Mouse (Mus musculus) ES-E14 (cell line): Measurements from ENCODE around the gene Crygs. TPM values are rescaled to one million over a fixed set of nuclear protein-coding genes. Genes with fewer than 3 reads are reported as not detected.

Source experiments
- DNase-seq: peaks from one replicate; pipeline ENCODE4 v3.0.0-alpha.2; 2013; ENCODE audit warnings: low read depth, low spot score
- H3K27ac ChIP-seq: 2 replicates; pipeline ENCODE4 v1.5.1; 2012; ENCODE audit warnings: low read depth, mild to moderate bottlenecking, low read length, moderate library complexity, mixed read lengths; ENCODE audit not compliant: poor library complexity, insufficient read depth, severe bottlenecking
- H3K36me3 ChIP-seq: 2 replicates; pipeline ENCODE4 v1.6.1; 2012; ENCODE audit warnings: mild to moderate bottlenecking, low read length, moderate library complexity, mixed read lengths; ENCODE audit not compliant: control insufficient read depth, poor library complexity, insufficient read depth, severe bottlenecking
- H3K4me1 ChIP-seq, 2 experiments: fragments of 150-350 bp in 1 of 2; sonication (generic) in 1 of 2; 2 replicates each; pipeline ENCODE4 v1.6.1; 2012; ENCODE audit warnings: low read length in 2 of 2, mild to moderate bottlenecking in 1 of 2, mixed read lengths in 1 of 2; ENCODE audit not compliant: control insufficient read depth in 2 of 2, insufficient read depth in 2 of 2, poor library complexity in 1 of 2
- H3K4me3 ChIP-seq, 2 experiments: fragments of 150-350 bp in 1 of 2; sonication (generic) in 1 of 2; 2 replicates each; pipeline ENCODE4 v1.5.1; 2012; ENCODE audit warnings: low read length in 2 of 2, low read depth in 1 of 2, mild to moderate bottlenecking in 1 of 2, mixed read lengths in 1 of 2; ENCODE audit not compliant: insufficient read depth in 1 of 2, poor library complexity in 1 of 2, severe bottlenecking in 1 of 2
- H3K9ac ChIP-seq: 2 replicates; pipeline ENCODE4 v1.6.1; 2012; ENCODE audit warnings: low read depth, mild to moderate bottlenecking, low read length, mixed read lengths; ENCODE audit not compliant: poor library complexity, insufficient read depth, severe bottlenecking
- H3K9me3 ChIP-seq: fragments of 150-350 bp; sonication (generic); 2 replicates; pipeline ENCODE4 v1.6.1; 2012; ENCODE audit warnings: low read depth, mild to moderate bottlenecking, low read length; ENCODE audit not compliant: control insufficient read depth, insufficient read depth
- CHD2 ChIP-seq: IDR thresholded peaks from 2 replicates; pipeline ENCODE4 v1.6.1; 2014; ENCODE audit warnings: mild to moderate bottlenecking, low read depth, low read length, inconsistent platforms
- HCFC1 ChIP-seq: IDR thresholded peaks from 2 replicates; pipeline ENCODE4 v1.6.1; 2012; ENCODE audit warnings: low read length, inconsistent platforms, borderline replicate concordance; ENCODE audit not compliant: insufficient read depth
- MAFK ChIP-seq: IDR thresholded peaks from 2 replicates; pipeline ENCODE4 v1.6.1; 2014; ENCODE audit warnings: mild to moderate bottlenecking, low read depth, low read length, inconsistent platforms; ENCODE audit not compliant: insufficient read depth
- ZC3H11A ChIP-seq: IDR thresholded peaks from 2 replicates; pipeline ENCODE4 v1.6.1; 2012; ENCODE audit warnings: low read depth, mild to moderate bottlenecking, inconsistent platforms, low read length, borderline replicate concordance
- ZNF384 ChIP-seq: IDR thresholded peaks from 2 replicates; pipeline ENCODE4 v1.6.1; 2012; ENCODE audit warnings: low read depth, low read length, inconsistent platforms
- in situ Hi-C, 2 experiments: fragments of 600-800 bp; cut with MboI; formaldehyde crosslinking; loops; one replicate each; pipeline ENCODE4 v1.15.1; 2025; ENCODE audit warnings: low sequenced_read_pairs in 2 of 2, inconsistent platforms in 1 of 2; ENCODE audit not compliant: unreplicated experiment in 2 of 2
- total RNA-seq: library from RNA; depleted of rRNA; stranded (reverse); fragments of 300-350 nt; gene quantifications from 2 replicates; pipeline ENCODE4 v1.2.3, GENCODE M21; 2012

The Crygs gene
- total RNA-seq, 1 experiment: not detected

GRCm38 (mm10) chr16:22844061-22844801, 32.9 kb upstream of the Crygs start:
- Histone ChIP-seq H3K27ac (no peak overlapping the region), H3K4me1 (no peaks in the 10 kb centered on the region), H3K36me3 (peaks cover 3% of the 10 kb centered on the region), H3K4me3 (peak overlapping the region; percentile 59 to 65), H3K9me3 (no peaks in the 10 kb centered on the region), H3K9ac (peak overlapping the region; percentile 64)
- in situ Hi-C loops: no loop called here
- peak; percentile 60 for DNase-seq
- TF ChIP-seq MAFK (no peak), ZNF384 (no peak), ZC3H11A (no peak), CHD2 (no peak), HCFC1 (no peak)

- Histone ChIP-seq H3K9me3 (no peaks in the 10 kb centered on the region), H3K36me3 (peaks cover 3% of the 10 kb centered on the region), H3K4me3 (no peak overlapping the region), H3K4me1 (no peaks in the 10 kb centered on the region), H3K9ac (no peak overlapping the region), H3K27ac (no peak overlapping the region)
- TF ChIP-seq CHD2: no peak
- no peak for TF ChIP-seq ZNF384
- TF ChIP-seq ZC3H11A: no peak
- TF ChIP-seq MAFK: no peak
- no peak for TF ChIP-seq HCFC1
- in situ Hi-C loops: no loop called here
- no peak for DNase-seq
Measured at GRCm38 (mm10) chr16:22842871-22843270, 31.5 kb upstream of the Crygs start.

- Histone ChIP-seq H3K9me3 (no peaks in the 10 kb centered on the region), H3K4me3 (no peak overlapping the region), H3K27ac (no peak overlapping the region), H3K4me1 (peaks cover 0 to 2% of the 10 kb centered on the region in 2 experiments; a peak in 1 of 4 replicates), H3K9ac (no peak overlapping the region), H3K36me3 (peaks cover 3% of the 10 kb centered on the region)
- DNase-seq: no peak
- TF ChIP-seq HCFC1 (no peak), ZC3H11A (no peak), CHD2 (no peak), ZNF384 (no peak), MAFK (no peak)
- in situ Hi-C loops: no loop called here
Measured at GRCm38 (mm10) chr16:22839146-22839857, 27.9 kb upstream of the Crygs start.

GRCm38 (mm10) chr16:22832932-22833525, 21.7 kb upstream of the Crygs start:
- no peak overlapping the region for H3K27ac ChIP-seq
- DNase-seq: no peak
- no peak overlapping the region for H3K9ac ChIP-seq
- TF ChIP-seq ZC3H11A (no peak), ZNF384 (no peak), HCFC1 (no peak), CHD2 (no peak), MAFK (no peak)
- no peak overlapping the region for H3K4me3 ChIP-seq
- H3K36me3 ChIP-seq: peaks cover 6% of the 10 kb centered on the region
- H3K4me1 ChIP-seq: peaks cover 0 to 2% of the 10 kb centered on the region in 2 experiments; a peak in 1 of 4 replicates
- no peaks in the 10 kb centered on the region for H3K9me3 ChIP-seq
- in situ Hi-C loops: no loop called here
